Mouse (Mus musculus) lung, postnatal 25 days (tissue): Measurements from ENCODE around the gene Rpf1.

Experiments
- DNase-seq: peaks from one replicate; pipeline ENCODE4 v3.0.0; 2022; ENCODE audit warnings: low spot score

The Rpf1 gene

GRCm38 (mm10) chr3:146520798-146521651, at the start of gene Rpf1:
Gene Rpf1 (minus strand): TSS chr3:146521429.
- peak; percentile 94 for DNase-seq

- DNase-seq: no peak
These were observed 49.7 kb upstream of the Rpf1 start for GRCm38 (mm10) chr3:146570939-146571338.

DNA sequence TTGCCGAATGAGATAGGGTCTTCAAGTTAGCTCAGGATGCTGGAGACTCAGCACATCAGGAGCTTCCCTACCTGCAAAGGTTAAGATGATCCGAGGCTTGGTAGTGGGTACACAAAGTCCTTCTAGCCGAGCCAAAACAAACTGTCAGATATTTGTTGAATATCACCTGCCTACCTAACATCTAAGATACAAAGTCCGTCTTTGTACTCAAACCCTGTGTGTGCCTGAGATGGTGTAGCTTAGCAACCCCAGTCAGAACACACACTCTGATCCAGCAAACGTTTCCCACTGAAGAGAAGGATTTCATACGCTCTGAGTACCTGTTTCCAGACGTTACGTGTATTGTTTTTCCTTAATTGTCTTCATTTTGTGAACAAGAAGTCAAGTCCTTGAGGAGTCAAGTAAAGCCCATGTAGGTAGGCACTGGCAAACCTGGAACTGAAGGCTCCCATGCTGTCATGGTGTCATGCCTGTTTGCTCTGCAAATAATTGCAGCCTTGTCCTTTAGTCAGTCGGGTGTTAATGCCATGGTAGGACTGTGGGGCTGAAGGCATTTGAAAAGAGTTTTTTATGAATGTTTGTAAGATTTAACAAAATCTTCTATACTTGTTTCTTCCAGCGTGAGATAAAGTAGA, 49.0 kb upstream of the Rpf1 start, which contains the start of gene Uox:
Gene Uox (plus strand): TSS at position 279 of the 635 bp plus-strand sequence.
- DNase-seq: no peak

DNA sequence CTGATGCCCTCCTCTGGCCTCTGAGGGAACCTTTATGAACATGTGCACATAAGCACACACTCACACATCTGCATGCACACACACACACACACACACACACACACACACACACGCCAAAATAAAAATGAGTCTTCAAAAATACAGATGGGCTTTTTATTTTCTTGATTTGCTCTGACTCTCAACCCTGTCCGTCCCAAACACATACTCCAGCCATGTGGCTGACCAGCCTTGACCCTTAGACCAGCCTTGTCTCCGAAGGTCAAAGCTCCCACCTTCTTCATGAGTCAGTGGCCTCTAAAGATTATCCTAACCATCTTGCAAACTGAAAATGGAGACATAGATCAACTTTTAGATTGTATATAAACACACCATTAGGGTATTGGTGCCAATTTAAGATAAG, 48.4 kb upstream of the Rpf1 start:
- DNase-seq: no peak

DNA sequence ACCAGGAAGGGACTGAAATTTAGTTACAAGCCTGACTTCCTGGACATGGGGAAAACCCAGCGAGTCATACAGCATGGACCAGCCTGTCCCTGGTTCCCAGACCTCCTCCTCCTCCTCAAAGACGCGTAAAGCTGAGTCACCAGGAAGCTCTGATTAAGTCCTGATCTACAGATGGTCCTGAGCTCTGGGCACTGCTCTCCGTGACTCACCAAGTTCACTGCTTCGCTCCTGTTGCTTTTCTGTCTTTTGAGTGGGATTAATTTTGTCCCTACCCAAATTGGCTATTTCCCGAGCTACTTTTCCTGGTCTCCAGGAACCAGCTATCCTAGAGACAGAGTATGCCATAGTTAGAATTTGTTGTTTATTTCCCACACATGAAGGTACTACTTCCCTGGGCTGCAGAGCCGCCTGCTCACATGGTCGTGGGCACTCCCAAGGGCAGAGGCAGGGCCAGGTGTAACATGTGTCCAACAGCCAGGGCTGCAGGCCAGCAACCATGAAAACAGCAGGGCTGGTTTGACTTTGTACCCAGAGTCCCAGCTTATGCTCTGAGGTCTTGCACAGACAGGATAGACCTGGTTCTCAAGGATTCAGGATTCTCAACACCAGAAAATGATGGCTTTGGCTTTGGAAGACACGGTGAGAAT, 46.8 kb upstream of the Rpf1 start:
- DNase-seq: no peak

GRCm38 (mm10) chr3:146567366-146567765, 46.1 kb upstream of the Rpf1 start:
- no peak for DNase-seq

GRCm38 (mm10) chr3:146565065-146565411, 43.8 kb upstream of the Rpf1 start:
- no peak for DNase-seq

DNA sequence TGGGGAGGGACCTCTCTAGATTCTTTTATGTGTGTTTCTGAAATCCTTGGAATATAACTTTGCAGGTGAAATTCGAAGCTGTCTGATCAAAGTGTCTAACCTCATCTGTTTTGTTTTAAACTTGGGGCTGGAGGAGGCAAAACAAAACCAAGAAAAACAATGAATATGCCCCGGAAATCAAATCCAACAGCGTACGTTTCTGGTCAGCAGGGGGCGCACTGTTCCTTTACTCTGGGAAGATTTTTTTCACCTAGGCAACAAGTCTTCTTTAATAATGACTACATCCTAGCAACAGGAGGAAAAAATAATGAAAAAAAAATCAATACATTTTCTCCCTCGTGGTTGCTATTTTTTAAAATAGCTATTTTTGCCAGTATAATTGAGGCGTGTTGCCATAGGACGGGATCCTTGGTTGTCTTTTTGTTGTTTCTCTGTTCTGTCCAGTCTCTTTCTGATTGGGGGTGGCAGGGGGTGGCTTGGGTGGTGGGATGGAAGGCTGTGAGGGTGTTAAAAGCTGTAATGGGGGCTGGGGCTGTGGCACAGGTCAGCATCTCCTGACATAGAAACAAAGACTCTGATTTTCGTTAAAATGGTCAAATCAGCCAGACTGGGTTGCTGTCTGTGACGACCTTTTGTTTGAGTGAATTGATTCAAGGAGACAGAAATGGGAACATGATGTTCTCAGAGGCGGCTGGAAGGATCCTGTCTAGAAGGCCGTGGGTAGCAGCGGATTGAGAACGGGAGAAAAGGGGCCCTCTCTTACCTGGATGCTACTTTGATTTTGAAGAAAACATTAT, 43.2 kb upstream of the Rpf1 start:
- DNase-seq: peak; percentile 54

- no peak for DNase-seq
These were observed 41.7 kb upstream of the Rpf1 start for GRCm38 (mm10) chr3:146562936-146563335.

DNA sequence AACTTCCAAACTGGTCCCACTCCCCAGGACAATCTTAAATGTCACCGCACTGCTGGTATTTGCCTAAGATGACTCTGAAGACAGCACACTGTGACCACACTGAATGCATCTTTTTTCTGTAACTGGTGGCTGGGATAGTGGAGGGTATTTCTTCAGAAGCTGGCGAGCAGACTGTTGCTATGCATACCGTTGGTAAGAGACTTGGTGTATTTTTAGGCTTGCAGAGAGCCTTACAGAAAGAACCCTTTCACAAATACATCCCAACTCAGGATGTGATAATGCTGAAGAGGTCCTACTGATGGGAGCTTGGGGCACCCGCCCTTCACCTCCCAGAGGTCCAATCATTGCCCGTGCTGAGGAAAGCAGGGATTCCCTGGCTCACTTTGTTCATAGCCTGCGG, 36.3 kb upstream of the Rpf1 start:
- no peak for DNase-seq

- no peak for DNase-seq
These were observed 35.3 kb upstream of the Rpf1 start for GRCm38 (mm10) chr3:146556567-146556966.

DNA sequence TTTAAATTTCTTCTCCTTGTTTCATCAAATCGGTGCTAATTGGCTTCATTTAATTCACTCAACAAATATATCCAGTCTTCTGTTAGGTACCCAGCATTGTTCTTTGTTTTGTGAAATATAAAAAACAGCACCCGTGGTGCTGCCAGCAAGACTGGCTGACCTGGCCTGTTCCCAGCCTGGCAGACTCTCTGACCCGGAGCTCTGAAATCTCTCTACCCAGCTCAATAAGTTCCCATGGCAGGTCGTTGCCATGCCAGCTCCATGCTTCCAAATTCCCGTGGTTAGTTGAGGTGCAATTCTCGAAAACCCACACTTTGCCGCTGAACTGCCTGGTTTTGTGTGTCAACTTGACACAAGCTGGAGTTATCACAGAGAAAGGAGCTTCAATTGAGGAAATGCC, 33.6 kb upstream of the Rpf1 start:
- DNase-seq: no peak

DNA sequence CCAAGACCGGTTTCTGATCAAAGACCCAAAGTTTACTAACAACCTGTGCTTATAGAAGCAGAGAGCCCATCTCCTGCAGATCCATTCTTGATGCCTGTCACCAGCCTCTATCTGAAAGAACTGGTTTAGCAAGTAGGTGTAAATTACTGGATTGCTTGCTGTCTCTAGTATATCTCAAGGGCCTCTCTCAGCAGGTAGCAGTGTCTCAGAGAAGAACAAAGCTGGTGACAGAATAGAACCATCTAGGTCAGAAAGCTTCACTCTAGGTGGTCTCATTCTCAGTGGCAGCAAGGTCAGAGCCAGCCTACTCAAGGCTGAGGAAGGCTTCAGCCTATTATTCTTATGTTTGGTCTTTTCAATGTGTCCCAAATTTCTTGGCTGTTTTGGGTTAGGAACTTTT, 22.4 kb upstream of the Rpf1 start:
- no peak for DNase-seq

GRCm38 (mm10) chr3:146540521-146541273, 19.5 kb upstream of the Rpf1 start:
- no peak for DNase-seq

DNA sequence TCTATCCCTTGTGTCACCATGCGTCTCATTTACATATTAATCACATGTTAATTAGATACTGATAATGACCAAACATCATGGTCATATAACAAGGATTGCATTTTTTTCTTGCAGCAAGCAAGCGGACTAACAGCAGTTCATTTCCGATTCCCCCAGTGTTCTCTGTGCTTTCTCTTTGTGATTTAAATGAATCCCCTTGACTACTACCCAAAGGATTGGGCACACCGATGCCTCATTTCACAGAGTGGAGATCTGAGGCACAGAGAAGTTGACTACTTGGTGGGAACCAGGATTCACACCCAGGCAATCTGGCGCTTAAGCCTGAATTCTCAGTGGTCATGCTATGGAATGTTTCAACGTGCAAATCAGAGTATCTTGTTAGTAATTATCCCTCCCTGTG, 13.8 kb upstream of the Rpf1 start:
- no peak for DNase-seq

DNA sequence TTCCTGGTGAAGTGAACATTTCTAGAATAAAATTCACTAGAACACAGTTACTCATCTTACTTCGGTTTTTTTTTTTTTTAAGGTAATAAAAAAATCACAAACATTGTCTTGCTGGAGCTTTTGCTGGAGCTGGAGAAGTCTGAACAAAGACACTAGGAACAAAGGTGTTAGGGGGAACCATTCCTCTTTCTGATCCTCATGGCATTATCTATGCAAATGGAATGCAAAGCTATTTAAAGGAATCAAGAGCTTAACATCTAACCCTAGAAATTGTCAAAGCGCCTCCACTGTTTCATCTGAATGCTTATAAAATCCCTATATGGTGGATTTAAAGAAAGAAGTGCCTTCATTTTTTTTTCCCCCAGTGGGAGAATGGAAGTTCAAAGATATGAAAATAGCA, 7.1 kb upstream of the Rpf1 start:
- DNase-seq: no peak

- no peak for DNase-seq
These were observed 407 bp upstream of the Rpf1 start for GRCm38 (mm10) chr3:146521652-146522020.

- DNase-seq: no peak
These were observed 917 bp downstream of the Rpf1 start for GRCm38 (mm10) chr3:146520226-146520797.

DNA sequence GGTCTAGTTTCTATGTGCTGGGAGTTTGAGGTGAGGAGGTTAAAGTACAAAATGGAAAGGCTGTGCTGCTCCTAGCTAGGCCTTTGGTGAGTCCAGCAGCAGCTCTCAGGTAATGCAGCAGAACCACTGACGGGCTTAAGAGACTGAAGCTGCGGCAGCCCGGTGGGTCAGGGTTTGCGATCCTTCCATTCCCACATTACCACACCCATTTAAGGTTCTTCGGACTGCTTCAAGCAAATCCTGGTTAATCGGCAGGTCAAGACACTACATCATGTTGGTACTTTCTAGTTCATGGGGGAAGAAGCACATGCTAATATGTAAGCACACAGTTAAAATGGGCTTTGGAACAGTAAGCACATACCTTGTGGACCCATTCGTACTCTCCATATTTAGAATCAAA, 14.5 kb downstream of the Rpf1 start:
- no peak for DNase-seq

DNA sequence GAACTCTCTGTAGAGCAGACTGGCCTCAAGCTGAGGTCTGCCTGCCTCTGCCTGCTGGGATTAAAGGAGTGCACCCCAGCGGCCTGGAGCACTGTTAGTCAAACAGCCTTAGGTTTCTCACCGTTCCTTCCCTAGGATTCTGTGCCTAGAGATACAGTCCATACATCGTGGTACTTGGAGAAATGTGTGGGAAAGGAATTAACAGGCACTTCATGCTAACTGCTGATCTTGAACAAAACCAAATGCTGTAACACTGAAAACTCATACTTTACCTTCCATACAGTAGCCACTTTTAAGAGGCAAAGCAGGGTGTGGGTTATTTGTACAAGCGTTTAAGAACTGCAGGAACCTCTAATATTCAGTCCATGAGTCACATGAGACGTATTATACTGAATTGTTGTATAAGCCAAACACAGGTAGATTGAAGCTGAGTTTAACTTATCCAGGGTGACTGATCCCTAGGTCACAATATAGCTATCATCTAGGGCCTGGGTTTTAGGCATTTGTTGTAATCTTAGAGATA, 19.6 kb downstream of the Rpf1 start:
- DNase-seq: no peak

GRCm38 (mm10) chr3:146500810-146501201, 20.4 kb downstream of the Rpf1 start:
- no peak for DNase-seq
